Mouse (Mus musculus): ENCODE results near the gene Immp1l.
A peak's percentile ranks its signal among the peaks of the same experiment; 100 is the strongest.

DNA sequence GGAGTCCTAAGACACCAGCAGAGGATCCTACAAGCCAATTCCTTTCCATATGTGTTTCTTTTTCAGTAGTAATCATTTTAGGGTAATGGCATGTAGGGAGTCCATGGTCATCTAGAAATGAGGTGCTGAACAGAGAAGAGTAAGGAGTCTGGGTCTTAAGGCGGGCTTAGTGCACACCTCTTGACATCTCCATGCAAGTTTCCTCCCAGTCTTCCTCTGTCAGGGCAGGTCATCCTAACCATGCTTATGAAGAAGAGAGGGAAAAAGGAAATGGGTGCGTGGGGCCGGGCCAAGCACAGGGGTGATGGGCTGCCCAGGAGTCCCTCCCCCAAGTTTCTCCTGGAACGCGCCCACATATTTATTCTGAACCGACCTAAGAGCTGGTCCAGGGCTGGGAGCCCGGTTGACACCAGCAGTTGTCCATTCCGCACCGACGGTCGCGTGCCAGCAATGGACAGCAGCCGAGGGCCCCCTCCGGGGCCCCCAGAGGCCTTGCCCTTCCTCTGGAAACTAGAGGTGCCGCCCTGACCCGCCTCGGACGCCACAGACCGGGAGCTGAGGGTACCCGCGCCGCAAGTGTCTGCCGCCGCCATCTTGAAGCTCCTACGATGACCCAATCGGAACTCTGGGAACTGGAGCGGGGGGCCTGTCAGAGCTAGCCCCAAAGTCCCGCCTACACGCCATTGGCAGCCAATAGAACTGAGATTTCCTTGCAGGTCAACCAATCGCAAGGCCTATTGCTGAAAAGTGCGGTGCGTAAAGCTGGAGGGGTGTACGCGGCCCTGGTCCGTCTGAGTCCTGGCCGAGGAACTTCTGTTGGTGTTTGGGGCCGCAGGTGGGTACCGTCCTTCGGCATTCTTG lies at the start of gene Immp1l, which contains the start of gene Elp4:
- peak; percentile 91 for TF ChIP-seq TCF12 (IDR thresholded peaks at IDR 0.05; ENCODE audit: low read depth, low read length)
- TF ChIP-seq ZMIZ1 (IDR thresholded peaks at IDR 0.05; ENCODE audit: low read depth, low read length) = peak; percentile 81; the same call in 1 of the 2 replicates
- no peak for TF ChIP-seq E2F4 (IDR thresholded peaks at IDR 0.05; ENCODE audit: insufficient replicate concordance, low read depth, low read length)
- no peak for TF ChIP-seq CTCF (conservative IDR thresholded peaks at IDR 0.05 in 1 of 2, IDR thresholded peaks at IDR 0.05 in 1 of 2; ENCODE audit: low read depth in 2 of 2, low read length in 2 of 2)
- peak; percentile 71 for TF ChIP-seq POLR2A (IDR thresholded peaks at IDR 0.05; ENCODE audit: low read depth, low read length)
